Mouse (Mus musculus) testis, adult 2 months (tissue): ENCODE measurements around the gene Mdga1.

Experiments used
- CTCF ChIP-seq: fragments of 200-500 bp; IDR thresholded peaks from 2 replicates; pipeline ENCODE4 v1.5.1; 2012; ENCODE audit warnings: low read depth, mild to moderate bottlenecking, inconsistent platforms, low read length, moderate library complexity; ENCODE audit not compliant: control insufficient read depth, insufficient read depth, insufficient replicate concordance
- POLR2A ChIP-seq: fragments of 200-500 bp; IDR thresholded peaks from 2 replicates; pipeline ENCODE4 v1.6.1; 2012; ENCODE audit warnings: low read depth, mild to moderate bottlenecking, inconsistent platforms, low read length, moderate library complexity; ENCODE audit not compliant: control insufficient read depth

- TF ChIP-seq POLR2A (no peak), CTCF (no peak)
Measured at GRCm38 (mm10) chr17:29973226-29973625, 3.3 kb upstream of the Mdga1 start.
